Mouse (Mus musculus): ENCODE results near the gene Esr1.
"Not testable (repeated sequence)": the region's sequence is repeated elsewhere in the genome, so short reads cannot be mapped to it uniquely, and the experiment has no call there.

Gene Esr1

DNA sequence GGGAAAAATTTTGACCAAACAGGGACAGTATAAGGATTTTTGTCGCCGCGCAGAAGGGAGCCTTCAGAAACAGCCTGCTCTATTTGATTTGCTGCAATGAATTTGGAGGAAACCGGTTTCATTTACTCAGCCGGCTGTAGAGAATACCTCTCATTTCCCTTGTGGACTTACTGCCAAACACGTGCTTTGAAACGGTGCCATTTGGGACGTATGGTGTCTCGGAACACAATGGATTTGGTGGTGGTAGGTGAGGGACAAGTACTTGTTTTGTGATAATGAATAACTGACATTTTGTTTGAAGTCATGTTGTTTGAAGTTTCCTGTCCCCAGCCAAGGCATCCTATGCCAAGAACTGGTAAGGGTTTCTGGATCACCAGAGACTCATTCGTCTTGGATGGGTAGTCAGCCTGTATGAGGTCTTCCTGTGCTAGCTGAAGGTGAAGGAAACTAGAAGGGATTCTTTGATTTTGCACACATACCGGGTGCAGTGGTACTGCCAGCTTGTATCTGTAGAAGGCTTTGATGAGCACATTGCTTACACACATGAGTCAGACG is 72.4 kb downstream of the Esr1 start:
- in situ Hi-C loops (cut with MboI; ENCODE audit: low sequenced_read_pairs), result no loop called here

DNA sequence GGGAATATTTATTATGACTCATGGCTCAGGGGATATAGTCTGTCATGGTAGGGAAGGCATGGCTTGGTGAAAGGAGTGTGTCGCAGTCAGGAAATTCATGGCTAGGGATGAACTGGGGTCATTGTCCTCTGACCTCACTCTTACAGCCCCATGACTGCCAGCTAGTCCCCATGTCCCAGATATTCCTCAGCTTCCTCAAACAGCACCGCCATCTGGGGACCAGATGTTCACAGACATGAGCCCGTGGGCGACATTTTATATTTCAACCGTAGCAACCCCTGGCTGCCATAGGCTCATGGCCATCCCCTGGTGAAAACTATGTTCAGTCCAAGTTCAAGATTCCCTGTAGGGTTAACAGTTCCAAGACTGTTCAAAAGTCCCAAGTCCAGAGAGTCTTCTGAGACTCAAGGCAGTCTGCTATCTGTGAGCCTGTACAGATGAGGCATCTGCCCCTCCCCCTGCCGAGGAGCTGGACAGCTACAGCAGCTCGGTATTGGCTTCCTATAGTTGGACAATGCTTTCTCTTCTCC is 83.0 kb downstream of the Esr1 start:
- in situ Hi-C loops (cut with MboI; ENCODE audit: low sequenced_read_pairs), result no loop called here

DNA sequence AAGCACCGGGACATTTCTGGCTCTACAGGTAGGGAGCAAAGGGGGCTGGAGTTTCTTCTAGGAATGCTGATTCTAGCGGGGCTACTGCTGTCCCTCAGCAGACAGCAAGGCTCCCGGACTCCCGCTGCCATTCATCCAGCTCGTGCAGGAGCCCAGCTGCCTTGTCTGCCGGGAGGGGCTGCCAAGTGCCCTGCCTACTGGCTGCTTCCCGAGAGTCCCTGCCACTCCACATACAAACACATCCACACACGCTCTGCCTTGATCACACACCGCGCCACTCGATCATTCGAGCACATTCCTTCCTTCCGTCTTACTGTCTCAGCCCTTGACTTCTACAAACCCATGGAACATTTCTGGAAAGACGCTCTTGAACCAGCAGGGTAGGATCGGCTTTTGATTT is 98.5 kb downstream of the Esr1 start:
- in situ Hi-C loops (cut with MboI; ENCODE audit: low sequenced_read_pairs), result no loop called here

DNA sequence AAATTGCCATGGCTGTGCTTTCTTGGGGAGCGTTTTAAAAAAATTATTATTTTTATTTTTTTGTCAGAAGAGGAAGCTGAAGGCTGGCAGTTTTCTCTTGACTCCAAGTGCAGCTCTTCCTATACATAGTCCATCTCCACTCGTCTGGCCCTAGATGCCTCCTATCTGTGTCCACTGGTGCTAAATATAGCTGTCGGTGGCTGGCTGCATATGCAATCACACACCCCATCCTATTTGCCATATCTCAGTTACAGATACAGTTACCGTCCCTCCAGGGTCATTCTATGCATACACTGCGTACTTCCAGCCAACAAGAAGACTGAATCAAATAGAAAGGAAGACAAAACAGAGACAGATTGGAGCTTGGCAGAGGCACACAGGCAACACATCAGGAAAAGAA is 100.0 kb downstream of the Esr1 start:
- in situ Hi-C loops (cut with MboI; ENCODE audit: low sequenced_read_pairs), result no loop called here

DNA sequence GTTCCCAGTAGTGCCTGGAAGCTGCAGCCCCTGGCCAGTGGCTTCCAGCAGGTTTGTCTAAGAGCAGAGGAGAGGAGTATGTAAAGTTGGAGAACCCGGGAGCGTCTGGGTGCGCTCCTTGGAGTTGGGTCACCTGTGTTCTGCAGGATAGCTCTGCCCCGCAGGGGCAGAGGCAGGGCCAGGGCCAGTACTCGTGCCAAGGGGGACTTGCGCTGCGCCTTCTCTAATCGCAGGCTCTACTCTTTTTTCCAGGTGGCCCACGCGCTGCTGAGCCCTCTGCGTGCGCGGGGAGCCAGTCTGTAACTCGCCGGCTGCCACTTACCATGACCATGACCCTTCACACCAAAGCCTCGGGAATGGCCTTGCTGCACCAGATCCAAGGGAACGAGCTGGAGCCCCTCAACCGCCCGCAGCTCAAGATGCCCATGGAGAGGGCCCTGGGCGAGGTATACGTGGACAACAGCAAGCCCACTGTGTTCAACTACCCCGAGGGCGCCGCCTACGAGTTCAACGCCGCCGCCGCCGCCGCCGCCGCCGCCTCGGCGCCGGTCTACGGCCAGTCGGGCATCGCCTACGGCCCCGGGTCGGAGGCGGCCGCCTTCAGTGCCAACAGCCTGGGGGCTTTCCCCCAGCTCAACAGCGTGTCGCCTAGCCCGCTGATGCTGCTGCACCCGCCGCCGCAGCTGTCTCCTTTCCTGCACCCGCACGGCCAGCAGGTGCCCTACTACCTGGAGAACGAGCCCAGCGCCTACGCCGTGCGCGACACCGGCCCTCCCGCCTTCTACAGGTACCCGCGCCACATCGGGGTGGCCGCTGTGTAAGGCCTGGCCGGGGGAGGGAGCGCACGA is 100.9 kb downstream of the Esr1 start:
- in situ Hi-C loops (cut with MboI; ENCODE audit: low sequenced_read_pairs), result no loop called here

DNA sequence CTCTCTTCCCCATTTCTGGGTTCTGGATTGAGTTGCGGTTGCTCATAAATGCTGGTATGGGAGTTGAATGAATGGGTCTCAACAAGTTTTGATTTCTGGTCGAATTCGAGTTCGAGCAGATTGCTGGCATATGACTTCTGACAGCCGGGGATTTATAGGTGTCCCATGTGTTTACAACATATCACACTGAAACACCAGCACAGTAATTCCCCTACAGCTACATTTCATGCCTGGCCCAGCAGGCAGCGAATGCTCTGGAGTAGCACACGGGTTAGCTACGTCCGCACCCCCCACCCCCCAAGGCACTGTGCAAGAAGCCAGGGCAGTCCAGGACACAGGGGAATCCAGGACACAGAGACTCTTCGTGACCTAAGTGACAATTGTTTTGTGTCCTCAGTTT is 102.0 kb downstream of the Esr1 start:
- in situ Hi-C loops (cut with MboI; ENCODE audit: low sequenced_read_pairs), result no loop called here

DNA sequence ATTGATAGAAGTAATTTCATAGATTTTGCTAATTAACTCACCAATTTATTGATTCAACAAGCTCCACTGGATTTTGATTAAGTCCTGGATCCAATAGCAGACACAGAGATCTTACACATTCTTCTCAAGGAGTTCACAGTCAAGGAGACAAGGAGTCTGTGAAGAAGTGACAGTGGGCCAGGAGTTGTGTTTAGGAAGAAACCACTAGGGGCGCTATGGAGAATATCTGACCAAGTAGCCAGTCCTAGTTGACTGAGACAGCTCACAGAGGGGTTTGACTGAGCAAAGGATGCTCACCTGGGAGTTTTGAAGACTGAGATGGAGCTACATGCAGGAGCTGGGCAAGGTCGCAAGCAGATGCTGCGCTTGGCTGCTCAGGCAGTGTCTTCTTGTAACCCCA is 113.5 kb downstream of the Esr1 start:
- in situ Hi-C loops (cut with MboI; ENCODE audit: low sequenced_read_pairs), result no loop called here

DNA sequence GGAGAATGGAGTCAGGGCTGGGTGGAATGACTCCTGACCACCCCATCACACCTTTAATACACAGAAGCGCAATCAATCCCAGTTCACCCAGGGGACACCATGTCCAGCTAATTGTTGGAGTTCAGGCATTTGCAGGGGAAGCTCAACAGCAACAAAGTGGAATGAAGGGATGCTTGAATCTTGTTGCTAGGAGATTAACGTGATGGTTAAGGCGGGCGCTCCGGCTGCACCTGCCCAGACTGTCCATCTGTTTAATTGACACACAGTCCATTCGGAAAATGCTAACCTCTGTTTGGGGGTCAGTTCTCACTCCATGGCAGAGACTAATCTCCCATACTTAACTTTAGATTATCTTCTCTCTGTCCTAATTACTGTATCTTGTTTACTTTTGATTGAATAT is 114.7 kb downstream of the Esr1 start:
- in situ Hi-C loops (cut with MboI; ENCODE audit: low sequenced_read_pairs), result no loop called here

DNA sequence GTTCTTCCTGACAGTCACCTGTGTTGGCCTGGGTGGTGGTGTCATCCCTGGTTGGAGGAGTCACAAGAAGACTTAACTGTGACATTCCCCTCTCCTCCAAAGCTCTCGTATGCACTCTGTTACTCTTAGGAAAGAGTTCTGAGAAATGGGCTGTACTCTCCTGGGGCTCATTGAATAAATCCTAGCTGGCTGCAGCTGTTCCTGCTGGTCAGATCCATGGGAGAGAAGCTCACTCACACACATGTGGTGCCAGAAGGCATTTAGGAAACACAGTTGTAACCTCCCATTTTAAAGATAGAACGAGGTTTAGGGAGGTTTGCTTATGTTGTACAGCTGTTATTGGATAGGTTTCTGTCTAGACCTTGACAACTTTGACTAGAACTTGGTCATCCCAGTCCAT is 120.9 kb downstream of the Esr1 start:
- in situ Hi-C loops (cut with MboI; ENCODE audit: low sequenced_read_pairs), result no loop called here

DNA sequence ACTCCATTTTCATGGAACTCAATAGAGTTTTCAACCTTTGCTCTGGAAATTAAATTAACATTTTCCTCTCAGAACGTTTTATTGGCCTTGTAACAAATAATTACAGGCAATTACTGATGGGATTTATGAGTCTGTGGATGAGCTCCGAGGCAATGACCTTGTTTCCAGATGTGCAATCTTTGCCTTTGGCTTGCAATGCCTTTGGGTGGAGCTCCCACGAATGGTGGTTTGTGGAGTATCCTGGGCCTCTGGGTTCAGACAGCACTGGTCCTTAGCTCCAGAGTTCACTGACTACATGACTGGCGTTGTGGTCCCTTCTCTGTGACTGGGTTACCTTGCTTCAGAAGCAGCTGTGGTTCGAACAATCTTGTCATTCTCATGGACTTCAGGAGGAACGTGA is 122.6 kb downstream of the Esr1 start:
- in situ Hi-C loops (cut with MboI; ENCODE audit: low sequenced_read_pairs), result no loop called here

DNA sequence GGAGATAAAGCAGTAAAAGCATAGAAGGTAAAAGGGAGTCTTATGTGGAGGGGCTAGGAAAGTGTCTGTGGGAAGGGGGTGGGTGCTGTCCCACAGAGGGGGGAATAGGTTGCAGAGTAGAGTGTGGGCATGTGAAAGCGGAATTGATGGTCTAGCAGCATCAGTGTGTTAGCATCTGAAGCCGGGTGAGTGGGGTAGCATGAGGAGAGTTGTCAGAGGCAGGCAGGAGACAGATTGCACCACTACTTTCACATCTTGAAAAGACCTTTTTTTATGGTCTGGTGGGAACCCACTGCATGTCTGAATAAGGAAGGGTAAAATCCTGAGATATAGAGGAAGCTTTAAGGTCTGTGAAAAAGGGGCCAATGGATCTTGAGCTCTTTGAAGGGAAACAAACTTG is 123.5 kb downstream of the Esr1 start:
- in situ Hi-C loops (cut with MboI; ENCODE audit: low sequenced_read_pairs), result no loop called here

DNA sequence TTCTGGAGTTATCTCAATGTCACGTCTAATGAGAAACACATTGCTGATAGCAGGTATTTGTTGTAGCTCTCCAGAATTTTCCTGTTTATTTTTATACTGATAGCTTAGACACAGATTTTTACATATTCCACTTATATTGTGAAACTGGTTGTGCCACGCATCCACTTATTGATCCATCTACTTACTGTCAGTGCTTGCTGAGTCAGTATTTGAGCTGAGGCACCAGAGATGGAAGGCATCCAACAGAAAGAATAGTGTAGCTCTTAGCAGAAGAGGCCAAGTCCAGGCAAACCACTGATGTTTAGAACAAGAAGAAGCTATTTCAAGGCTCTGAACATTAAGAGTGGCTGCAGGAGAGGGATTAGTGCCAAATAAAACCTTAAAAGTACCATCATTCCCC is 126.9 kb downstream of the Esr1 start:
- in situ Hi-C loops (cut with MboI; ENCODE audit: low sequenced_read_pairs), result no loop called here

DNA sequence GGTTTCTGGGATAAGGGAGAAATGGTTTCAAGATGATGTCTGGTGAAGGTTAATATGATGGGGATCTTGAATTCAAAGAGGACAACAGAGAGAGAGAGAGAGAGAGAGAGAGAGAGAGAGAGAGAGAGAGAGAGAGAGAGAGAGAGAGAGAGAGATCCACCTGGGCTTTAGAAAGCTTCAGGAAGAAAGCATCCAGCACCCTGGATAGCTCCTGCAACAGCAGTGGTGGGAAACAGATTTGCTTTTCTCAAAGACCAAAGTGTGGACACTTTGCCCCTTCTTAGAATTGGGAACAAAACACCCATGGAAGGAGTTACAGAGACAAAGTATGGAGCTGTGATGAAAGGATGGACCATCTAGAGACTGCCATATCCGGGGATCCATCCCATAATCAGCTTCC is 139.7 kb downstream of the Esr1 start:
- in situ Hi-C loops (cut with MboI; ENCODE audit: low sequenced_read_pairs), result not testable (repeated sequence)

DNA sequence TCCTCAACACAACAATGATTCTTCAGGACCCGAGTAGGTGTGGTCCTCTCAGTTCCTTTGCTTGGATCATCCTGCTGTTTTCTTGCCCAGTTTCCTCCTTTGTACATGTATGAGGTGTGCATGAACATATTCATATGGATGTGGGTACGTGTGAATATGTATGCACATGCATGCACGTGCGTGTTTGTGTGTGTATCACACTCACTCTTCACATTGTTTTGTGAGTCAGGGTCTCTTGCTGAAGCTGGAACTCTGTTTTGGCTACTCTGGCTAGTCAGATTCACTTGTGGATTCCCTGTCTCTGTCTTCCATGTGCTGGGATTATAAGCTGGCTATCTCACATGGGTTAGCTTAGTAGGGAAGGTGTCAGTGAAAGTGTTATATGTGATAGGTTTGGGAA is 141.6 kb downstream of the Esr1 start:
- in situ Hi-C loops (cut with MboI; ENCODE audit: low sequenced_read_pairs), result no loop called here

DNA sequence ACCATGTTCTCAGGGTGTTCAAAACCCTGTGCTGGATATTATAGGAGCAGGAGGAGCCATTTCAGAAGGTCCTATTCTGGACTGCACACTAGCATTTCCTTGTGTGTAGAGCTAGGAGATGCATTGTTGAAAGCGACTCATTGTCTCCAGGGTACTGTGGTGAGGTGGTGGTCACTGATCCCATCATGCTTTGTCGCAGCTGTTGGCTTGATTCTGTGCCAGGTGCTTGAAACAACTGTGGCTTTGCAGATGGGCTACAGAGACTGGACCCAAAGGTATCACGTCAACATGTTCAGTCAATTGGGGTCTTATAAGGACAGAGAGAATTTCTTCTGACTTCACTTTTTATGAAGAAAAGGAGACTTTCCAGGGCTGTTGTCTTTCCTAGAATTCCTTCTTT is 164.1 kb downstream of the Esr1 start:
- in situ Hi-C loops (cut with MboI; ENCODE audit: low sequenced_read_pairs), result no loop called here

DNA sequence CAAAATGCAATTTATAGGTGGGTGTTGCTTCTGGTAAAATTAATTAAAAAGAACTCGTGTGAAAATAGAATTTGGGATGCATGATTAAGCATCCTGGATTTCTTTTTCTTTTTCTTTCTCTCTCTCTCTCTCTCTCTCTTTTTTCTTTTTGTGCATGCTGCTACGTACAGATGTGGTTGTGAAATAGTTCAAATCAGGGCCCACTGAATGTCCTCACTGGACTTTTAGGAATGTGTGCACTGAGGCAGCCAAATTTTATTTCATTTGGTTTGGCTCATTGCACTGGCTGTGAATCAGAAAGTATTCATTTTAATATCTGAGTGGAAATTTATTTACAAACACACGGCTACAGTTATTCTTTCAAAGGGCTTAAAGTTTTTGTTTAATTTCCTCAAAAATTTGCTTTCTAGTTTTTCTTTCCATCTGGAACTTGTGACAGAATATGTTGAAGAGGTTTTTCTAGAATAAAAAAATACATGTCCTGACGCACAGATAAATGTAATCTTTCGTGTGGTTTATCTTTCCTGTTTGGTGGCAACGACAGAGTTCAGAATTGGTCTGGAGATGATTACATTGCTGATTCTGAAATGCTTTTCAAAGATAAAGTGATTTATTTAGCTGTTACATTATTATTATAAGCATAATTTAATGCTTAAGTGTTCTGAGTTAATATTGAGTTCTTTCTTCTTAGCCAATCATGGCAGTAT is 164.8 kb downstream of the Esr1 start:
- in situ Hi-C loops (cut with MboI; ENCODE audit: low sequenced_read_pairs), result no loop called here

DNA sequence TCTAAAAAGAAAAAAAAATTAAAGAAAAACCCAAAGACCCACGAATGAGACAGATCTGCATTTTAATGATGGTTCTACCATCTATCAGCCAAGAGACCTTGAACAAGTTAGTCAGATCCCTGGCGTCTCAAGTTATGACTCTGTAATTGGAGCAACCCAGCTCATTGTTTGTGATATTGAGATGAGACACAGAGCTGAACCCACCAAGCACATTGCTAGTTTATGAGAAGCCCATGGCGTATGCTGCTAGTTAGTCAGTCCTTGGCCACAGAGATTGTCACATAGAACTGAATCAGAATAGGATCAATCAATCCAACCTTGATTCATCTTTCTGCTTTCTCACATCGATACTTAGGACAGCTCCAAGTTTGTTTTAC is 165.3 kb downstream of the Esr1 start:
- in situ Hi-C loops (cut with MboI; ENCODE audit: low sequenced_read_pairs), result no loop called here

DNA sequence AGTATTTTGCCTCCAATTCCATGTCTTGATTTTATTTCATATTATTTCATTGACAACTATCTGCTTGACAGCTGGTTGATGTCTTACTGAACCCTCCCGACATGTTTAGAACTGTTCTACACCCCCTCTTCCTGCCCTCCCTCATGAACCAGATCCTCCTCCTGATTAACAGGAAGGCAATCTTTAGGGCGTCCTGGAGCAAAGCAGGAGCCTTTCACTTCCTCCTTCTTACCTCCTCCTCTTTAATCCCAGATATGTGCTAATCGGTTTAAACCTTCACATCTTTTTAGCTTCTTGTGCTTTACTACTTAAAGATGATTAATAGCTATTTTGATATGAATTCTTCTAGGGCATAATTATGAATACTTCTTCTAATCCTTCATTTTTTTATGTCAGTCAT is 166.6 kb downstream of the Esr1 start:
- in situ Hi-C loops (cut with MboI; ENCODE audit: low sequenced_read_pairs), result no loop called here

DNA sequence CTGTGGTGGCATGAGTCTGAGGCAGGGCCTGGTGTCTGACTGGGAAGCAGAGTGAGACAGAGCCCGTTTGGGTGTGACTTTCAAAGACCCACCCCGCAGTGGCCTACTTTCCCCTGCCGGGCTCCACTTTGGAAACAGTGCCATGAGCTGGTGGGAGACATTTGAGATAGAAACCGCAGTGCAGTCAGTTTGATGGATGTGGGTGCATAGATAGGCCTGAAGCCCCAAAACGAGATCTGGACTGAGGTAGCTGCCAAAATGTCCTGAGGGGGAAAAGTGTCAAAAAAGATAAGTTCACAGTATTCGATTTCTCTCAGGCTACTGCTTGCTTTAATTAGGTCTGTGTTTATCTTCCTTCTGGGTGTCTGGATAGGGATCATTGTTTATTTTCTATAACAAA is 169.5 kb downstream of the Esr1 start:
- in situ Hi-C loops (cut with MboI; ENCODE audit: low sequenced_read_pairs), result no loop called here

DNA sequence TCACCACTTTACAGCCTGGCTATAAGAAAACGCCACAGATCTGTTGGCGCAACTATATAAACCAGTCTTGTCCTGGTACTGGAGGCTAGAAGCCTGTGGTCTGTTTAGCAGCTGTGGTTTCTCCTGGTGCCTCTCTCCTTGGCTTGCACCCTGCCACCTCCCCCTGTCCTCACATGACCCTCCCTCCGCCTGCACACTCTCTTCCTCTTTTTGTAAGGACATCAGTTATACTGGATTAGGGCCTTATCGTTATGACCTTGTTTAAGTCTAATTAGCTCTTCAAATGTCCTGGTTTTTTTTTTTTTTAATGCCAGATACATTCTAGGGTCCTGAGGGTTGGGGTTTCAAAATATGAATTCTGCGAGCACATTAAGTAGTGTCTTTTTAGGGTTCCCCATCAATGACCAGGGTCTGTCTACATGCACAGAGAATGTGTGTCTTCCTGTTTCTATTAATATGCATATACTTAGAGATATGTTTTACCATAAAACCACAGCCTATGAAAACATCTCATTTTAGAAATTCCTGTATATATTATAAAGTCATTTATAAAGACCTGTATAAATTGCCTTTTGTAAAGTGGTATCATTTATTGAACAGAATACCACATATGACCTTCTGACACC is 175.7 kb downstream of the Esr1 start:
- in situ Hi-C loops (cut with MboI; ENCODE audit: low sequenced_read_pairs), result no loop called here

DNA sequence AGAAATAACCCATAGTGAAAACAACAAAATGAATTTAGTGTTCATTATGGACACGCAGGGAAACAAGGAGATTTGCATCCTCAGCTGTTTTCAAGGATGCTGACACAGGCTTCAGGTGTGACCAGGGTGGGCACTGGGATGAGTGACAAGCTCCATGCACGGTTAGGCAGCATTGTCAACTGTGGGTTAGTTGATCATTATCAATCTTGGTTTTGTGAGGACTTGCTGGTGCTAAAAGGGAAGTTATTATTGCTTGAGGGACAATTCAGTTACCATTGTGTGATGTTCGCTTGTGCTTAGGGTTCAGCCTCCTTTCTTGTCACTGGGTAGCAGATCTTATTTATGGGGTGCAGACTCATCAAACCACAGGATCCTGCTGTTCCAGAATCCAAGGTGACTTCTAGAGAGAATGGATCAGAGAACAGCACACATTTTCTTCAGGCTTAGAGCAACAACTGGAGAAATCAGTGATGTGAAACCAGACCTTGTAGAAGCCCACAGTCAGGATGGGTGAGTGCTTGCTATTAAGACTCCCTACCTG is 186.9 kb downstream of the Esr1 start:
- in situ Hi-C loops (cut with MboI; ENCODE audit: low sequenced_read_pairs), result no loop called here

Data from CH12F3 (cell line).